Mouse (Mus musculus): ENCODE measurements around the gene Ubxn6. TPM values are rescaled to one million over a fixed set of nuclear protein-coding genes. Genes with fewer than 3 reads are reported as not detected.

Gene Ubxn6
- 45.3 and 56.4 TPM in 2 replicates for polyA plus RNA-seq (2012; rRNA removed)

GRCm38 (mm10) chr17:56074827-56075208 lies at the start of gene Ubxn6:
Gene Ubxn6, minus strand, starts transcription at chr17:56075028.
- DNase-seq (ENCODE audit: low read depth in 1 of 2, low spot score in 2 of 2) = peak; percentile 93 to 98
- no peaks in the 10 kb centered on the region for H3K27me3 ChIP-seq (ENCODE audit: control insufficient read depth, insufficient read depth, low read length)
- WGBS = under 1% methylated on average over 35 of the region's 35 CpGs
- H3K36me3 ChIP-seq (ENCODE audit: control insufficient read depth, insufficient read depth, low read length) = peaks cover 24% of the 10 kb centered on the region
- H3K27ac ChIP-seq (ENCODE audit: insufficient read depth, low read length) = peak within 1 kb of the TSS; percentile 96
- TF ChIP-seq CTCF (IDR thresholded peaks at IDR 0.05; ENCODE audit: extremely low read depth, insufficient read depth, insufficient read length, insufficient replicate concordance) (0 out of 2 replicates have a peak, but pooled peaks have one; percentile 25), POLR2A (IDR thresholded peaks at IDR 0.05; ENCODE audit: low read depth, low read length) (0 out of 2 replicates have a peak, but pooled peaks have one; percentile 8)
- peaks cover 4% of the 10 kb centered on the region for H3K4me1 ChIP-seq (ENCODE audit: control insufficient read depth, insufficient read depth, insufficient read length)
- peak within 1 kb of the TSS; percentile 77 for H3K4me3 ChIP-seq (ENCODE audit: extremely low read depth, insufficient read depth, insufficient read length)

GRCm38 (mm10) chr17:56123681-56124340 lies 49.0 kb upstream of the Ubxn6 start:
- TF ChIP-seq CTCF (IDR thresholded peaks at IDR 0.05; ENCODE audit: extremely low read depth, insufficient read depth, insufficient read length, insufficient replicate concordance) = no peak
- TF ChIP-seq POLR2A (IDR thresholded peaks at IDR 0.05; ENCODE audit: low read depth, low read length) = no peak
- Histone ChIP-seq H3K27me3 (ENCODE audit: control insufficient read depth, insufficient read depth, low read length) (peaks cover 11% of the 10 kb centered on the region), H3K4me1 (ENCODE audit: control insufficient read depth, insufficient read depth, insufficient read length) (no peaks in the 10 kb centered on the region; the same call in 1 of the 2 replicates), H3K4me3 (ENCODE audit: extremely low read depth, insufficient read depth, insufficient read length) (no peak overlapping the region), H3K27ac (ENCODE audit: insufficient read depth, low read length) (no peak overlapping the region), H3K36me3 (ENCODE audit: control insufficient read depth, insufficient read depth, low read length) (no peaks in the 10 kb centered on the region)
- WGBS = 69% methylated on average over 59 of the region's 59 CpGs
- DNase-seq (ENCODE audit: low read depth in 1 of 2, low spot score in 2 of 2) = no peak

GRCm38 (mm10) chr17:56123161-56123560 lies 48.3 kb upstream of the Ubxn6 start:
- no peak overlapping the region for H3K4me3 ChIP-seq (ENCODE audit: extremely low read depth, insufficient read depth, insufficient read length)
- H3K4me1 ChIP-seq (ENCODE audit: control insufficient read depth, insufficient read depth, insufficient read length) = no peaks in the 10 kb centered on the region; the same call in 1 of the 2 replicates
- DNase-seq (ENCODE audit: low read depth in 1 of 2, low spot score in 2 of 2) = no peak
- TF ChIP-seq CTCF (IDR thresholded peaks at IDR 0.05; ENCODE audit: extremely low read depth, insufficient read depth, insufficient read length, insufficient replicate concordance) (no peak), POLR2A (IDR thresholded peaks at IDR 0.05; ENCODE audit: low read depth, low read length) (no peak)
- 95% methylated on average over 12 of the region's 12 CpGs for WGBS
- H3K27ac ChIP-seq (ENCODE audit: insufficient read depth, low read length) = no peak overlapping the region
- no peaks in the 10 kb centered on the region for H3K36me3 ChIP-seq (ENCODE audit: control insufficient read depth, insufficient read depth, low read length)
- H3K27me3 ChIP-seq (ENCODE audit: control insufficient read depth, insufficient read depth, low read length) = peaks cover 14% of the 10 kb centered on the region

GRCm38 (mm10) chr17:56121826-56122225 lies 47.0 kb upstream of the Ubxn6 start, which contains the start of gene Lrg1:
Gene Lrg1, minus strand, starts transcription at chr17:56122001.
- DNase-seq (ENCODE audit: low read depth in 1 of 2, low spot score in 2 of 2) = no peak
- no peak within 1 kb of the TSS for H3K4me3 ChIP-seq (ENCODE audit: extremely low read depth, insufficient read depth, insufficient read length)
- peak within 1 kb of the TSS; percentile 52 for H3K27ac ChIP-seq (ENCODE audit: insufficient read depth, low read length)
- no peak for TF ChIP-seq POLR2A (IDR thresholded peaks at IDR 0.05; ENCODE audit: low read depth, low read length)
- no peaks in the 10 kb centered on the region for H3K36me3 ChIP-seq (ENCODE audit: control insufficient read depth, insufficient read depth, low read length)
- 40% methylated on average over 2 of the region's 2 CpGs for WGBS
- H3K27me3 ChIP-seq (ENCODE audit: control insufficient read depth, insufficient read depth, low read length) = peaks cover 17% of the 10 kb centered on the region
- H3K4me1 ChIP-seq (ENCODE audit: control insufficient read depth, insufficient read depth, insufficient read length) = peaks cover 4% of the 10 kb centered on the region; the same call in 1 of the 2 replicates

GRCm38 (mm10) chr17:56119981-56120880 lies 45.4 kb upstream of the Ubxn6 start:
- TF ChIP-seq CTCF (IDR thresholded peaks at IDR 0.05; ENCODE audit: extremely low read depth, insufficient read depth, insufficient read length, insufficient replicate concordance) = no peak
- TF ChIP-seq POLR2A (IDR thresholded peaks at IDR 0.05; ENCODE audit: low read depth, low read length) = no peak
- DNase-seq (ENCODE audit: low read depth in 1 of 2, low spot score in 2 of 2) = no peak
- peaks cover 4% of the 10 kb centered on the region; the same call in 1 of the 2 replicates for H3K4me1 ChIP-seq (ENCODE audit: control insufficient read depth, insufficient read depth, insufficient read length)
- peaks cover 17% of the 10 kb centered on the region for H3K27me3 ChIP-seq (ENCODE audit: control insufficient read depth, insufficient read depth, low read length)
- H3K36me3 ChIP-seq (ENCODE audit: control insufficient read depth, insufficient read depth, low read length) = no peaks in the 10 kb centered on the region
- WGBS = 9% methylated on average over 66 of the region's 66 CpGs
- H3K27ac ChIP-seq (ENCODE audit: insufficient read depth, low read length) = peak overlapping the region; percentile 1; the same call in 1 of the 2 replicates
- H3K4me3 ChIP-seq (ENCODE audit: extremely low read depth, insufficient read depth, insufficient read length) = no peak overlapping the region; the same call in 1 of the 2 replicates

GRCm38 (mm10) chr17:56119431-56119830 lies 44.6 kb upstream of the Ubxn6 start:
- Histone ChIP-seq H3K36me3 (ENCODE audit: control insufficient read depth, insufficient read depth, low read length) (no peaks in the 10 kb centered on the region), H3K27ac (ENCODE audit: insufficient read depth, low read length) (no peak overlapping the region), H3K4me1 (ENCODE audit: control insufficient read depth, insufficient read depth, insufficient read length) (peaks cover 4% of the 10 kb centered on the region; the same call in 1 of the 2 replicates), H3K27me3 (ENCODE audit: control insufficient read depth, insufficient read depth, low read length) (peaks cover 17% of the 10 kb centered on the region), H3K4me3 (ENCODE audit: extremely low read depth, insufficient read depth, insufficient read length) (no peak overlapping the region)
- TF ChIP-seq POLR2A (IDR thresholded peaks at IDR 0.05; ENCODE audit: low read depth, low read length) = no peak
- no peak for TF ChIP-seq CTCF (IDR thresholded peaks at IDR 0.05; ENCODE audit: extremely low read depth, insufficient read depth, insufficient read length, insufficient replicate concordance)
- 33% methylated on average over 12 of the region's 12 CpGs for WGBS
- no peak for DNase-seq (ENCODE audit: low read depth in 1 of 2, low spot score in 2 of 2)
